Mouse (Mus musculus) heart, embryonic 16.5 days (tissue): ENCODE measurements around the gene Irf2bp1. TPM values are rescaled to one million over a fixed set of nuclear protein-coding genes. Genes with fewer than 3 reads are reported as not detected.

ENCODE experiments used
- ATAC-seq: fragments of 200-750 bp; cut with Nextera tagmentation; replicated peaks from 2 replicates; pipeline ENCODE4 v1.8.0; 2017; ENCODE audit warnings: moderate number of reproducible peaks; ENCODE audit not compliant: insufficient read depth, low FRiP score; ENCODE audit errors: extremely low read depth
- H3K27ac ChIP-seq: fragments of 300-500 bp; sonication (generic); 2 replicates; pipeline ENCODE4 v1.5.1; 2014; ENCODE audit warnings: mild to moderate bottlenecking, low read length, control low read depth, moderate library complexity
- H3K27me3 ChIP-seq: fragments of 300-500 bp; sonication (generic); 2 replicates; pipeline ENCODE4 v1.6.1; 2014; ENCODE audit warnings: low read length, mixed read lengths; ENCODE audit not compliant: control insufficient read depth, insufficient read depth
- H3K36me3 ChIP-seq: fragments of 300-500 bp; sonication (generic); 2 replicates; pipeline ENCODE4 v1.6.1; 2014; ENCODE audit not compliant: control insufficient read depth, insufficient read depth
- H3K4me1 ChIP-seq: fragments of 300-500 bp; sonication (generic); 2 replicates; pipeline ENCODE4 v1.6.1; 2014; ENCODE audit warnings: low read length, mixed read lengths; ENCODE audit not compliant: control insufficient read depth, insufficient read depth
- H3K4me2 ChIP-seq: fragments of 300-500 bp; sonication (generic); 2 replicates; pipeline ENCODE4 v1.6.1; 2014; ENCODE audit warnings: low read depth, mild to moderate bottlenecking, control low read depth, low read length
- H3K4me3 ChIP-seq: fragments of 300-500 bp; sonication (generic); 2 replicates; pipeline ENCODE4 v1.5.1; 2014; ENCODE audit warnings: mild to moderate bottlenecking, control low read depth, low read length
- H3K9ac ChIP-seq: fragments of 300-500 bp; sonication (generic); 2 replicates; pipeline ENCODE4 v1.6.1; 2014; ENCODE audit warnings: low read length, control low read depth
- H3K9me3 ChIP-seq: fragments of 300-500 bp; sonication (generic); replicated peaks from 2 replicates; pipeline ENCODE4 v1.6.1; 2016; ENCODE audit warnings: low read length; ENCODE audit not compliant: control insufficient read depth
- WGBS: fragments of 180-500 bp; shearing (Covaris S2); extraction: QIAGEN DNeasy Blood & Tissue Kit; methylation state at CpG from one replicate; pipeline ENCODE4 v1.1.7; 2014; 5-methylcytosine and 5-hydroxymethylcytosine counted together
- polyA plus RNA-seq: library from polyadenylated mRNA; unstranded; fragments of >200 nt; fragmentation: Nextera tagmentation; extraction: Ambion mirVana; gene quantifications from 2 replicates; pipeline ENCODE4 v1.2.1, GENCODE M21; 2015

Gene Irf2bp1
- polyA plus RNA-seq, 1 experiment from 2014 or later: 12.5 TPM

DNA sequence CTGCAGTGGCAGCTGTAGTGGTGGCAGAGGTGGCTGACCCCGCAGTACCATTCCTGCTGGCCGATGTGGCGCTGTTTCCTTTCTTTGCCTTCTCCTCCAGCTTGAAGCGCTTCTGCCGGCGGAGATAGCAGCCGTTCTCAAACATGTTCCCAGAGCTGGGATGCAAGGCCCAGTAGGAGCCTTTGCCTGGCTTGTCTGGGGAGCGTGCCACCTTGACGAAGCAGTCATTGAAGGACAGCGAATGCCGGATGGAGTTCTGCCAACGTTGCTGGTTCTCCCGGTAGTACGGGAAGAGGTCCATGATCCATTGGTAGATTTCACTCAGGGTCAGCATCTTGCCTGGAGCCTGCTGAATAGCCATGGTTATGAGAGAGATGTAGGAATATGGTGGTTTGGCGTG lies 10.6 kb downstream of the Irf2bp1 start:
- no peak for ATAC-seq
- Histone ChIP-seq H3K9ac (no peak overlapping the region), H3K27me3 (peaks cover 2% of the 10 kb centered on the region; the same call in 1 of the 2 replicates), H3K4me3 (no peak overlapping the region), H3K36me3 (no peaks in the 10 kb centered on the region), H3K27ac (no peak overlapping the region), H3K4me1 (peaks cover 15% of the 10 kb centered on the region; the same call in 1 of the 2 replicates), H3K4me2 (no peak overlapping the region), H3K9me3 (no peaks in the 10 kb centered on the region)
- WGBS: 57% methylated on average over 15 of the region's 15 CpGs

DNA sequence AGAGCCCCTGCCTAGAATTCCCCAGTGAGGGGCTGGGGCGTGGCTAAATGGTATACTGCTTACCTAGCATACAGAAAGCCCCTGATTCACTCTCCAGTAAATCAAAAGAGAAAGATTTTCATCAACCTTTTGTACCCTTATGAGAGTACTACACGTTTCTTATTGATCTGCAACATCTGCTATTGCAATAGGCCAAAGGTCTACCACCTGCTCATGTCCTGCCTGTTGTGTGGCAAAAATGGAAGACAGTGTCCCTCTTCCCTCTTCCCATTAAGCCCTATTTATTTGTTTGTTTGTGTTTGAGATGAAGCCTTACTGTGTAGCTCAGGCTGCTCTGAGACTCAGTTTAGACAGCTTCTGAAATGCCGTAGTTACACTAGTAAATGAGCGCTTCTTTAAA lies 12.2 kb downstream of the Irf2bp1 start:
- Histone ChIP-seq H3K27ac (no peak overlapping the region), H3K9ac (no peak overlapping the region), H3K27me3 (peaks cover 5% of the 10 kb centered on the region), H3K4me3 (no peak overlapping the region), H3K9me3 (no peaks in the 10 kb centered on the region), H3K36me3 (no peaks in the 10 kb centered on the region), H3K4me2 (no peak overlapping the region), H3K4me1 (peaks cover 15% of the 10 kb centered on the region; the same call in 1 of the 2 replicates)
- 87% methylated on average over 4 of the region's 4 CpGs for WGBS
- no peak for ATAC-seq

DNA sequence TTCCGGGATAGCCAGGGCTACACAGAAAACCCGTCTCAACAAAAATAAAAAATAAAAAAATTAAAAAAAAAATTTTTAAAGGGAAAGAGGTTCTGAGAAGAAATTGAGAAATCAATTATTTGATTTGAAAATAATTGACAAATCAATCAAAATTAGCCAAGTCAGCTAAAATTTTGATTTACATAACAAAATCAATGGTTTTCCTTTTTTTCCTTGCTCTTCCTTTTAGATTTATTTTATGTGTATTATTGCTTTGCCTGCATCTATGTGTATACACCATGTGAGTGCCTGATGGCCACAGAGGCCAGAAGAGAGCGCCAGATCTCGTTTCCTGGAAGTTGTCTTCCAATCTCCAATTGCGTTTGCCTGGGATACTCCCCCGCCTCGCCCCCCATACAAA lies 14.1 kb downstream of the Irf2bp1 start:
- ATAC-seq: no peak
- H3K27me3 ChIP-seq: peaks cover 16% of the 10 kb centered on the region
- no peaks in the 10 kb centered on the region for H3K9me3 ChIP-seq
- H3K4me3 ChIP-seq: no peak overlapping the region
- no peak overlapping the region for H3K9ac ChIP-seq
- no peaks in the 10 kb centered on the region for H3K36me3 ChIP-seq
- no peak overlapping the region for H3K27ac ChIP-seq
- peaks cover 3% of the 10 kb centered on the region; the same call in 1 of the 2 replicates for H3K4me1 ChIP-seq
- WGBS: 80% methylated on average over 7 of the region's 7 CpGs
- H3K4me2 ChIP-seq: no peak overlapping the region

DNA sequence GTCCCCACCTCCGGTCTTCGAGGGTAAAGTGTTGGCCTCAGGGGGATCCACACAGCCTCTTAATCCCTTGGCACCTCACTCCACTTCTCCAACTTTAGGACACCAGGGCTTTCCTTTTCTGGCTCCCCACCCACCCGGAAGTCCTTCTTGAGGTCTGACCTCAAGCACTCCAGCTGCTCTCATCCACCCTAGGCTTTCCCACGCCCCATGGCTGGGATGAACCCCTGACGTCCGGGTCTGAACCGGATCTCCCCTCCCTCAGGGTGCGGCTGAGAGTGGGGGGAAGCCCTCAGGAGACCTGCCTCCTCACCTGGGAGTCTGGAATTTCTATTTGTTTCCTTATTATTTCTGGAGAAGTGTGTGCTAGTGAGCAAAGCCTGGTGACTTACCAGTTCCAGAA lies 17.2 kb downstream of the Irf2bp1 start:
- WGBS: 12% methylated on average over 8 of the region's 8 CpGs
- Histone ChIP-seq H3K9ac (no peak overlapping the region), H3K4me1 (peaks cover 17% of the 10 kb centered on the region), H3K27me3 (peaks cover 26% of the 10 kb centered on the region), H3K9me3 (no peaks in the 10 kb centered on the region), H3K4me3 (no peak overlapping the region), H3K36me3 (no peaks in the 10 kb centered on the region), H3K27ac (no peak overlapping the region), H3K4me2 (no peak overlapping the region)
- ATAC-seq: no peak

DNA sequence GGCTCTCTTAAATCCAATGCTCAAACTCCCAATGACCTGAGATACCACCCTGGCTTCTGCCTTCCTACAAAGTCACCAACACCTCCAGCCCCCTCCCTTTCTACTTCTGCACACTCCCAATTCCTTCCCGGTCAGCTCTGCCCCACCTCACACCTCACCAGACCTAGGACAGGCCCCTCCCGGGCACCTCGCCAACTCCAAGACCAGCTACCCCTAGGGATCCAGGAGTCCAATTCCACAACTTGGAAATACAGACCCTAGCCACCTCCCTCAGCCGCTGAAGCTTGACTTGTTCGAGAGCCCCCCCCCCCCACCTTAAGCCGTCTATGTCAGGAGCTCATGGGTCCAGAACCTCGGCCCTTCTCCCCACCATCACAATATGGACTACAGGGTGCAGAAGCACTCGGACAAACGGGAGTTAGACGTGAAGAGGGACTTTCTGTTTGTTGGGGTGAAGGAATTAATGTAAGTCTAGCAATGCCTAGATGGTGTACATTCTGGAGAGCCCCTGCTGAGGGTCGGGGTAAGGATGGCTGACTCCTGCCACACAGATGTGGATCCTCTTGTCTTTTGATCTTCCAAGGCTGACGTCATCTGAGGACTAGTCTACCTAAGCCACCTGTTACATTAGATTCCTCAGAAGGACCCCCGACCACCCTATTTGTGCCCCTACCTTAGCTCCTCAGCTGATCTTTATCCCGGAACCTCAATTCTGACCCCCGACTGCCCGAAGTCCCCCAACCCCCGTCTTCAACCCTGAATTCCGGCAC lies 18.5 kb downstream of the Irf2bp1 start:
- H3K27me3 ChIP-seq: peaks cover 26% of the 10 kb centered on the region
- H3K4me1 ChIP-seq: peaks cover 18% of the 10 kb centered on the region
- no peaks in the 10 kb centered on the region for H3K9me3 ChIP-seq
- H3K9ac ChIP-seq: no peak overlapping the region
- H3K4me2 ChIP-seq: no peak overlapping the region
- 44% methylated on average over 18 of the region's 18 CpGs for WGBS
- H3K36me3 ChIP-seq: no peaks in the 10 kb centered on the region
- H3K4me3 ChIP-seq: no peak overlapping the region
- no peak for ATAC-seq
- no peak overlapping the region for H3K27ac ChIP-seq

DNA sequence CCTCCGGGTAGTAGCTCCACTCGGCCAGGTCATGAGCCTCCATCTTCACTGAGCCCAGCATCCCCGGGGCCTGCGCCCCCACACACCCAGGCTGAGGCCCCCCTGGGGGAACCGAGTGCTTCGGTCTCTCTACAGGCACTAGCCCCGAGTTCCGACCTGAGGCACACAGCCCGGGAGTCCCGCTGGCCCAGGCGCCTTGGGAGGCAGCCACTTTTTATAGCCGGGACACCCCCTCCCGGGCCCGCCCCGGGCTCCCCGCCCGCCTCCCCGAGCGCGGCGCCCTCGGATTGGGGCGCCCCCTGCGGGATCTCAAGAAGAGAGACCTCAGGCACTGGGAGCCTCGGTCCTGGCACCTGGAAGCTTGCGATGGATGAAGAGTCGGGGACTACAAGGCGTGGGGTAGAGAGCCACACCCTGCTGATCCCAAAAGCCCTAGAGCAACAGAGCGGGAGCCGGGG lies 19.5 kb downstream of the Irf2bp1 start, which contains the start of gene Foxa3:
Foxa3 (minus strand) TSS at position 182 of the 458 bp plus-strand sequence.
- peak within 1 kb of the TSS; percentile 93 for H3K4me3 ChIP-seq
- no peaks in the 10 kb centered on the region for H3K36me3 ChIP-seq
- H3K4me2 ChIP-seq: peak within 1 kb of the TSS; percentile 95
- H3K27ac ChIP-seq: peak within 1 kb of the TSS; percentile 65
- ATAC-seq: no peak
- H3K9me3 ChIP-seq: no peaks in the 10 kb centered on the region
- 2% methylated on average over 30 of the region's 30 CpGs for WGBS
- peaks cover 26% of the 10 kb centered on the region for H3K27me3 ChIP-seq
- H3K9ac ChIP-seq: peak within 1 kb of the TSS; percentile 97
- peaks cover 18% of the 10 kb centered on the region for H3K4me1 ChIP-seq

DNA sequence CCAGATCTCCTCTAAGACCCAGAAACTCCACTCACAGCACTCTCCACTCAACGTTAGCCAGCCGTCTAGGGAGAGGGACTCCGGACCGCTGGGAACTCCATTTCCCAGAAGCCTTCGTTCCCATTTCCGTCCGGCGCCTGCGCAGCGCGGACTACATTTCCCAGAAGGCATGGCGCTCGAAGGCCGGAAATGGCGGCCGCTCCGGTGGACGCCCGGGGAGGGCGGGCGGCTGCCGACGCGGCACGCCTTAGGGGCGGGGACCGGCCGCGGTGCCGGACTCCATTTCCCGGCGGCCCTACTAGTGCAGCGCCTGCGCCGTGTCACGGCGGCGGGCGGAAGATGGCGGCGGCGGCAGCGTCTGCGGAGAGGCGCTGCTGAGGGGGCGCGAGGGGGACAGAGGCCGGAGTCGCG lies 20.3 kb downstream of the Irf2bp1 start, which contains the start of gene Sympk:
Sympk (plus strand) TSS at position 282 of the 411 bp plus-strand sequence.
- peaks cover under 1% of the 10 kb centered on the region; the same call in 1 of the 2 replicates for H3K36me3 ChIP-seq
- H3K9ac ChIP-seq: peak within 1 kb of the TSS; percentile 97
- H3K9me3 ChIP-seq: no peaks in the 10 kb centered on the region
- WGBS: 1% methylated on average over 50 of the region's 50 CpGs
- ATAC-seq: peak; percentile 95
- H3K27ac ChIP-seq: peak within 1 kb of the TSS; percentile 65
- peaks cover 18% of the 10 kb centered on the region for H3K4me1 ChIP-seq
- H3K27me3 ChIP-seq: peaks cover 26% of the 10 kb centered on the region
- peak within 1 kb of the TSS; percentile 93 for H3K4me3 ChIP-seq
- H3K4me2 ChIP-seq: peak within 1 kb of the TSS; percentile 95

DNA sequence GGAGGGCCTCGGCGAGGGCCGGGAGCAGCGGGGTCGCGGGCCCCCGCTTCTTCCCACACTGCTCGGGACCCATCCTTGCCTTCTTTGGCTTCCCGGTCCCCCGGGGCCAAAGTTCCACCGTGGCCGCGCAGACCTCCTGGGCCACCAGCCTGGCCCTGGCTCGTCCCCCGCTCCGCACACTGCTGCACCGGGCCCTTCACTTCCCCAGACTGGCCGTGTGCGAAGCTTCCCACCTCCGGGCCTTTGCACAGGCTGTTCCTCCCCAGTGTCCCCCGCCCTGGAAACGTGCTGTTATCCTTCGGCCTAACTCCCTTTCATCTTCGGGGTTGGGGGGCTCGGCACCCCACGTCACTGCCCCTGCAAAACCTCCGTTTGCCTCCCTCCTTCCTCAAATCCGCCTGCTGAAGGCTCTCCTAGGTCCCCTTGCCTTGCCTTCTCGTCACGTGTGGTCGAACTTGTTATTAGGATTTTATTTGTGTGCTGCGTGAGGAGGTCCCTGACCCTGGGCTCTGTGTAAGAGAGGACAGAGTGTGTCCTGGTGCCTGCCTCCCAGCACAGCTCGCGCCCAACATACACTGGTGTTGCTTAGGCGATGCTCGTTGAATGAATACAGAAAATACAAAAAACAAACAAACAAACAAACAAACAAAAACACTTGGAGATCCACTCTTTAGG lies 20.9 kb downstream of the Irf2bp1 start:
- H3K9ac ChIP-seq: peak overlapping the region; percentile 97
- ATAC-seq: peak; percentile 41
- peak overlapping the region; percentile 65 for H3K27ac ChIP-seq
- no peaks in the 10 kb centered on the region for H3K9me3 ChIP-seq
- peak overlapping the region; percentile 95 for H3K4me2 ChIP-seq
- 1% methylated on average over 29 of the region's 36 CpGs for WGBS
- H3K4me1 ChIP-seq: peaks cover 18% of the 10 kb centered on the region
- H3K36me3 ChIP-seq: peaks cover 7% of the 10 kb centered on the region
- peak overlapping the region; percentile 93 for H3K4me3 ChIP-seq
- H3K27me3 ChIP-seq: peaks cover 23% of the 10 kb centered on the region

DNA sequence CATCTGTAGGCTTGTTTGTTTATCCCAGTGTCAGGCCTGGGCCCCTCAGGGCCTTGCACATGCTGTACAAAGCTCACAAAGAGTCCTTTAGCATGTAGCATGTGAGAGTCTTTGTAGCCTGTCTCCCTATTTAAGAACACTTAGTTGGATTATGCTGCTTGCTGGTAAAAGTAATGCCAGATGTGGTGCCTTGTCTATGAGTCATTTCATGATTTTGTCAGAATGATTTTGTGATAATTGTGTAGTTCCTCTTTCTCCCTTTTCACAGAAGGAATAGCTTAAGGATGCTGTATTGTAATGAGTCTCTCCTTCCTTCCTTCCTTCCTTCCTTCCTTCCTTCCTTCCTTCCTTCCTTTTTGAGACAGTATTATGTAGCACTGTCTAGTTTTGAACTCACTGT lies 24.2 kb downstream of the Irf2bp1 start:
- H3K4me1 ChIP-seq: peaks cover 18% of the 10 kb centered on the region
- no peak overlapping the region for H3K27ac ChIP-seq
- no peak for ATAC-seq
- no peak overlapping the region for H3K4me2 ChIP-seq
- no peaks in the 10 kb centered on the region for H3K9me3 ChIP-seq
- H3K36me3 ChIP-seq: peaks cover 29% of the 10 kb centered on the region
- no peak overlapping the region for H3K9ac ChIP-seq
- no peak overlapping the region for H3K4me3 ChIP-seq
- H3K27me3 ChIP-seq: peaks cover 8% of the 10 kb centered on the region
